Mouse (Mus musculus) heart, adult 11 months (tissue): ENCODE measurements at regions not wholly inside any gene's neighbourhood (a gene's known extent, or its start where the extent isn't known, plus 50 kb on each side); places are given as distances from the start of the nearest gene placed in this dataset.

Source experiments
- DNase-seq: peaks from one replicate; pipeline ENCODE4 v3.0.0; 2022

DNA sequence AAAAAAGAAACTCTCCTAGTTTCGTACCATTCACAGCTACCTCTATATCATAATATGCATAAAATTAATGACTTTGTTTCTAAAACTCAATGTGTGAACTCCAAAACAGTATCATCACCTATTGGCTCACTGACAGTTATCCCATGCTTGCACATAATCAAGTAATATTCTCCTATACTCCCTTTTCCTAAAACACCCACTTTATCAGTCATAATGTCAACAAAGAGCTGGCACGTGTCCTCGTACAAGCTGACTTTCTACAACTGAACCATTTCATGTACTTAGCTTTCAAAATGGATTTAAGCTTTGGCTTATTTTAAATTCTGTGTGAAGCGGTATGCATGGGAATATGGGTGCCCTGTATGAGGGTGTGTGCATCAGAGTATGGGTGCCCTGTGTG is 58.0 kb upstream of the Golim4 start:
- peak; percentile 6 for DNase-seq

- DNase-seq = peak; percentile 41
Observed at GRCm38 (mm10) chr3:76008564-76009183, 51.9 kb upstream of the Golim4 start.
